Comparison of ENCODE assay signal across 9 mouse cellular contexts in the genomic region with DNA sequence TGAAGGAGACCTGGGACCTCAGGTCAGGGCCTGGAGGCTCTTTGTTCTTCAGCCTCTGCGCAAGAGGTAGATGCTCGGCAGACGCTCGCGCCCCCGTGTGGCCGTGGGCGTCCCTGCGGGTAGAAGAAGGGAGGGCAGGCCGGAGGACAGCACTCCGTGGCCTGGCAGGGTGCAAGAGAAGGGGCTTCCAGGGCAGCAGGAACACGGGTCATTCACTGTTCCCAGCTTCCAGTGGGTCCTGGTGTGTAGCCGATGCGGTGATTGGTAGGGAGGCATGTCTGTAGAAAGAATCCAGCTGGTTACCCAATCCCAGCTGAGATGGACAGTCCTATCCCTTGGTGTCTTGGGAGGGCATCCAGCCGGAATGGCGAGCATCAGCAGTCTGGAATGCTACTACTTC.
A peak's percentile ranks its signal among the peaks of the same experiment; 100 is the strongest.
DNase-seq lines count a peak whose midpoint lies in the region; ATAC-seq lines count a peak whose summit lies in the region.
"Had no signal": no experiment of that assay in that cellular context is flagged by ENCODE, and none has a peak within 500 bp of the region (broad histone marks: within the 10 kb centered on the region; RNA-seq: fewer than 3 reads in every experiment).

No protein-coding gene starts in this region.

- no peak overlapping the region for H3K27ac ChIP-seq in kidney, embryonic 16.5 days (ENCODE audit: low read length)
- H3K27ac ChIP-seq in liver, embryonic 15.5 days (replicated peaks) = no peak overlapping the region

- peak; percentile 58 for ATAC-seq in kidney, embryonic 16.5 days (ENCODE audit: low FRiP score, low TSS enrichment)
- peak; percentile 32; the same call in 1 of the 2 replicates for ATAC-seq in liver, embryonic 15.5 days (ENCODE audit: insufficient read depth)

- DNase-seq in 3134 (ENCODE audit: extremely low read depth, insufficient read length, low spot score) = peak; percentile 73
- DNase-seq in adipocyte (ENCODE audit: low spot score) = peak; percentile 49
- peak; percentile 89 for DNase-seq in embryo, embryonic 11 days
- peak; percentile 17 for DNase-seq in heart, adult 8-10 months (ENCODE audit: low spot score)
- peak; percentile 86 for DNase-seq in retina, embryonic 14.5 days (ENCODE audit: low spot score)
- peak; percentile 25 to 66 for DNase-seq in thymus, postnatal 10 days (ENCODE audit: low spot score in 2 of 2)

- H3K27me3 ChIP-seq in kidney, embryonic 16.5 days (ENCODE audit: insufficient read depth, low read length) = no peaks in the 10 kb centered on the region
- peaks cover 3% of the 10 kb centered on the region; the same call in 1 of the 2 replicates for H3K27me3 ChIP-seq in liver, embryonic 15.5 days

- H3K4me3 ChIP-seq in kidney, embryonic 16.5 days (ENCODE audit: low read length) = no peak overlapping the region
- H3K4me3 ChIP-seq in liver, embryonic 15.5 days (replicated peaks) = no peak overlapping the region
- H3K4me3 ChIP-seq: megakaryocyte, embryonic 14.5 days had no signal

- H3K4me2 ChIP-seq in kidney, embryonic 16.5 days (replicated peaks; ENCODE audit: low read depth, low read length) = no peak overlapping the region
- no peak overlapping the region for H3K4me2 ChIP-seq in liver, embryonic 15.5 days

- H3K9me3 ChIP-seq in kidney, embryonic 16.5 days (ENCODE audit: low read length) = no peaks in the 10 kb centered on the region
- H3K9me3 ChIP-seq in liver, embryonic 15.5 days (replicated peaks) = no peaks in the 10 kb centered on the region

- H3K9ac ChIP-seq in kidney, embryonic 16.5 days (replicated peaks; ENCODE audit: low read length) = no peak overlapping the region
- H3K9ac ChIP-seq in liver, embryonic 15.5 days = no peak overlapping the region

- H3K4me1 ChIP-seq in kidney, embryonic 16.5 days (ENCODE audit: insufficient read depth, low read length) = peaks cover 29% of the 10 kb centered on the region
- no peaks in the 10 kb centered on the region for H3K4me1 ChIP-seq in liver, embryonic 15.5 days (replicated peaks)

- 7% methylated on average over 16 of the region's 16 CpGs for WGBS in kidney, embryonic 16.5 days
- 13% methylated on average over 16 of the region's 16 CpGs for WGBS in liver, embryonic 15.5 days (ENCODE audit: insufficient replicate concordance)

- no peaks in the 10 kb centered on the region for H3K36me3 ChIP-seq in kidney, embryonic 16.5 days (ENCODE audit: insufficient read depth, low read length)
- no peaks in the 10 kb centered on the region for H3K36me3 ChIP-seq in liver, embryonic 15.5 days (replicated peaks)

Comparison
In these comparisons a context has a peak if more than half of its experiments do, and no peak if none do; other contexts are left out.
1. DNase-seq: peak in every context shown above with its lines; median percentile 89 in embryo, embryonic 11 days; 86 in retina, embryonic 14.5 days; 73 in 3134; 49 in adipocyte; 46 in thymus, postnatal 10 days; 17 in heart, adult 8-10 months.